Mouse (Mus musculus): Measurements from ENCODE around the gene Adcy3.
"Not testable (repeated sequence)": the region's sequence is repeated elsewhere in the genome, so short reads cannot be mapped to it uniquely, and the experiment has no call there.

Adcy3 gene

GRCm38 (mm10) chr12:4240281-4240680, 107.4 kb downstream of the Adcy3 start:
- in situ Hi-C loops (cut with MboI, MseI), result not testable (repeated sequence)

DNA sequence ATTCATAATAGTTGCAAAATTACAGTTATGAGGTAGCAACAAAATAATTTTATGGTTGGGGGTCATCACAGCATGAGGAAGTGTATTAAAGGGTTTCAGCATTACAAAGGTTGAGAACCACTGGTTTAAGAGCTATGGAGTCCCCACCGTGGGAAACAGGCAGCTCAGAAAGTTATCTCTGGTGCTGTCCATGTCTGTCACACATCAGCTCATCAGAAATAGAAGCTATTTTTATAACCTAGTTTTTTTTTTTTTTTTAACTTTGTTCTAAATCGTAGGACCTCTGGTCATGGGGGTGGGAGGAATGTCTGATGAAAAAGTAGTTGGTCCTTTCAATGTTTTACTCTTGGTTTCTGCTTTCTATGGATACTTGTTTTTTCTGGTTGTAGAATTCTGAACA, 110.9 kb downstream of the Adcy3 start:
- in situ Hi-C loops (cut with MboI, MseI), result no loop called here

DNA sequence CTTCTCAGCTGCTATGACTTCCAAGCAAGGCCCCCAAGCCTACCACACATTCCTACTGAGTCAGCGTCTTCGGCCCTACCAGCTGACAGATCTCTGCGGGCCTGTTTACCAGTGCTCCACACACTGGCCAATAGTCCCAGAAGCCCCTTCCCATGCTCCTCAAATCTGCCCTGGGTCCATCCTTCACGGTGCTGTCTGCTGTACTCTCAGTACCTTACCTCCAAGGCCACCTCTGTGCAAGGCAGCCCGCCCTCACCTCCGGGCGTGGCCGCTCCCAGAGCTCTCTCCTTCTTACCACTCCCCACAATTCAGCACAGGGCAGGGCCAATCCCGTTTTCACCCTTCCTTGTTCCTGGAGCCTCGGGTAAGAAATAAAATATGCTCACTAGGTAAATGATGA, 112.8 kb downstream of the Adcy3 start:
- in situ Hi-C loops (cut with MboI, MseI), result no loop called here

- in situ Hi-C loops (cut with MboI, MseI), result no loop called here
Measured at GRCm38 (mm10) chr12:4249786-4250185, 116.9 kb downstream of the Adcy3 start.

DNA sequence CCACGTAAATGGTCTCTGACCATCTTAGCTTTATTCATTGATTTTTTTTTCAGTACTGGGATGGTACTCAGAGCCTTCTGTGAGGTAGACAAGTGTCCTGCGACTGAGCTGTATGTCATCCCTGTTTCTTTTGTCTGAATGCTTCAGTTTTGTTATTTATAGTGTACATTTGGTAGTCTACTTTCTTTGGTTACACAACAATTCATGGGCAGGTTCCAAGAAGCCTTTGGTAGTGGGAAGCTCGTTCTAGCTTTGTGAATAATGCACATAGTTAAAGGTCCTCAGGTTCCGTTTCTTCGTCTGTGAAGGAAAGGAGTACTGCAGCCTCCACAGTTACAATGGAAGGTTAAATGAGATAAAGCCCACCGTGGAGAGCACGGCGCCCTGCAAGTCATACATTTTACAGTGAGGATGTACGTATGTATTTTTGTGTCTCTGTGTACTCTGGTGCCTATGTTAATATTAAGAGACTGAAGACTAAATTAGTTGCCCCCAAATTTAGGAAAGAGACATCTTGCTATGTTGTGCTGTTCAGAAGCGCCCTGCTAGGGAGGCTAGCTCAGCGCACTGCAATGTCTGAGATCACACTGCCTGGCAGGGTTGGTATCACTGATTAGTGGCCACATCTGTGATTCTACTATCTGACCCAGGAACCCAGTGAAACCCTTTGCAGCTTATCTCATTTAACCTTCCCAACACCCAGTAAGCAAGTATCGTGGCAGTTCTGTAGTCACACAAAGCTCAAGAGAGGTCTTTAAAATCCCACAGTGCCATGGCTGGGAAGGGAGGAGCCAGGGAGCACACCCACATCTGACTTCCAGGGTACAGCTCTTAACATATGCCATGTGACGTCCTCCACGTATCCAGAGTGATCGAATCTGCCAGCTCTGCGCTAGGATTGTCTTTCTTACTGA, 120.1 kb downstream of the Adcy3 start:
- in situ Hi-C loops (cut with MboI, MseI), result no loop called here
